Mouse (Mus musculus) lung, embryonic 16.5 days (tissue): ENCODE data around the gene Tyrp1. TPM values are rescaled to one million over a fixed set of nuclear protein-coding genes. Genes with fewer than 3 reads are reported as not detected.

Source experiments
- ATAC-seq: fragments of 200-750 bp; cut with Nextera tagmentation; 2 replicates; pipeline ENCODE4 v1.8.0; 2017; ENCODE audit warnings: low read depth, mild to moderate bottlenecking, moderate library complexity
- H3K27ac ChIP-seq: fragments of 300-500 bp; sonication (generic); 2 replicates; pipeline ENCODE4 v1.5.1; 2014; ENCODE audit warnings: mild to moderate bottlenecking, control low read depth, low read length
- H3K27me3 ChIP-seq: fragments of 300-500 bp; sonication (generic); 2 replicates; pipeline ENCODE4 v1.6.1; 2014; ENCODE audit warnings: low read depth, low read length, mixed read lengths; ENCODE audit not compliant: control insufficient read depth, insufficient read depth
- H3K36me3 ChIP-seq: fragments of 300-500 bp; sonication (generic); 2 replicates; pipeline ENCODE4 v1.6.1; 2014; ENCODE audit warnings: low read length; ENCODE audit not compliant: control insufficient read depth, insufficient read depth
- H3K4me1 ChIP-seq: fragments of 300-500 bp; sonication (generic); replicated peaks from 2 replicates; pipeline ENCODE4 v1.6.1; 2014; ENCODE audit warnings: low read length, mixed read lengths; ENCODE audit not compliant: control insufficient read depth, insufficient read depth
- H3K4me2 ChIP-seq: fragments of 300-500 bp; sonication (generic); 2 replicates; pipeline ENCODE4 v1.6.1; 2014; ENCODE audit warnings: low read depth, low read length, control low read depth
- H3K4me3 ChIP-seq: fragments of 300-500 bp; sonication (generic); 2 replicates; pipeline ENCODE4 v1.5.1; 2014; ENCODE audit warnings: mild to moderate bottlenecking, low read length, control low read depth
- H3K9ac ChIP-seq: fragments of 300-500 bp; sonication (generic); 2 replicates; pipeline ENCODE4 v1.6.1; 2014; ENCODE audit warnings: low read length, control low read depth
- H3K9me3 ChIP-seq: fragments of 300-500 bp; sonication (generic); 2 replicates; pipeline ENCODE4 v1.6.1; 2016; ENCODE audit warnings: low read length; ENCODE audit not compliant: control insufficient read depth
- WGBS: fragments of 180-500 bp; shearing (Covaris S2); extraction: QIAGEN DNeasy Blood & Tissue Kit; methylation state at CpG from one replicate; pipeline ENCODE4 v1.1.7; 2014; 5-methylcytosine and 5-hydroxymethylcytosine counted together
- polyA plus RNA-seq: library from polyadenylated mRNA; unstranded; fragments of >200 nt; fragmentation: Nextera tagmentation; extraction: Ambion mirVana; gene quantifications from 2 replicates; pipeline ENCODE4 v1.2.1, GENCODE M21; 2015

The Tyrp1 gene
- polyA plus RNA-seq, 1 experiment from 2014 or later = not detected

- ATAC-seq = peak; percentile 76
- 56% methylated on average over 4 of the region's 4 CpGs for WGBS
- H3K27ac ChIP-seq = peak overlapping the region; percentile 66
These were observed 41.1 kb downstream of the Tyrp1 start for GRCm38 (mm10) chr4:80875055-80875454.

GRCm38 (mm10) chr4:80881996-80882599, 48.2 kb downstream of the Tyrp1 start:
- H3K4me1 ChIP-seq = no peaks in the 10 kb centered on the region
- H3K4me3 ChIP-seq = no peak overlapping the region
- WGBS = 76% methylated on average over 1 of the region's 1 CpGs
- H3K9ac ChIP-seq = no peak overlapping the region
- H3K9me3 ChIP-seq = no peaks in the 10 kb centered on the region
- H3K36me3 ChIP-seq = no peaks in the 10 kb centered on the region
- ATAC-seq = no peak
- H3K4me2 ChIP-seq = no peak overlapping the region
- no peak overlapping the region for H3K27ac ChIP-seq
- no peaks in the 10 kb centered on the region for H3K27me3 ChIP-seq

More at GRCm38 (mm10) chr4:80875055-80875454, 41.1 kb downstream of the Tyrp1 start:
- Histone ChIP-seq H3K4me2 (peak overlapping the region; percentile 35), H3K9ac (no peak overlapping the region), H3K4me1 (peaks cover 4% of the 10 kb centered on the region), H3K9me3 (no peaks in the 10 kb centered on the region), H3K4me3 (no peak overlapping the region), H3K36me3 (no peaks in the 10 kb centered on the region), H3K27me3 (no peaks in the 10 kb centered on the region)

- Histone ChIP-seq H3K9ac (no peak overlapping the region), H3K27me3 (no peaks in the 10 kb centered on the region), H3K4me2 (no peak overlapping the region), H3K36me3 (no peaks in the 10 kb centered on the region), H3K4me1 (no peaks in the 10 kb centered on the region), H3K4me3 (no peak overlapping the region), H3K9me3 (no peaks in the 10 kb centered on the region), H3K27ac (no peak overlapping the region)
- no peak for ATAC-seq
- 63% methylated on average over 4 of the region's 4 CpGs for WGBS
These were observed 52.7 kb downstream of the Tyrp1 start for GRCm38 (mm10) chr4:80886631-80887030.

GRCm38 (mm10) chr4:80891004-80891403, 57.1 kb downstream of the Tyrp1 start:
- H3K27me3 ChIP-seq = no peaks in the 10 kb centered on the region
- H3K9me3 ChIP-seq = no peaks in the 10 kb centered on the region
- H3K4me2 ChIP-seq = no peak overlapping the region
- ATAC-seq = no peak
- no peak overlapping the region for H3K27ac ChIP-seq
- H3K36me3 ChIP-seq = no peaks in the 10 kb centered on the region
- 93% methylated on average over 6 of the region's 6 CpGs for WGBS
- H3K4me3 ChIP-seq = no peak overlapping the region
- H3K9ac ChIP-seq = no peak overlapping the region
- peaks cover 19% of the 10 kb centered on the region for H3K4me1 ChIP-seq

- Histone ChIP-seq H3K4me3 (no peak overlapping the region), H3K4me1 (peaks cover 24% of the 10 kb centered on the region), H3K9me3 (no peaks in the 10 kb centered on the region), H3K27me3 (no peaks in the 10 kb centered on the region), H3K9ac (no peak overlapping the region), H3K4me2 (no peak overlapping the region; the same call in 1 of the 2 replicates), H3K27ac (peak overlapping the region; percentile 74), H3K36me3 (no peaks in the 10 kb centered on the region)
- peak; percentile 93 for ATAC-seq
- WGBS = 45% methylated on average over 4 of the region's 4 CpGs
These were observed 61.5 kb downstream of the Tyrp1 start for GRCm38 (mm10) chr4:80895278-80895894.

Other genes starting within 250 kb of the Tyrp1 start
- gene Lurap1l, start 76.5 kb downstream of the Tyrp1 start, polyA plus RNA-seq = 22.0 and 23.9 TPM in 2 replicates